Mouse (Mus musculus) CD4-positive, CD25-positive, alpha-beta regulatory T cell, adult 4 months (primary cell): ENCODE measurements around the gene Retnlb. TPM values are rescaled to one million over a fixed set of nuclear protein-coding genes. Genes with fewer than 3 reads are reported as not detected.
"Not testable (repeated sequence)": the region's sequence is repeated elsewhere in the genome, so short reads cannot be mapped to it uniquely, and the experiment has no call there.

ENCODE experiments used
- ATAC-seq: one replicate; pipeline ENCODE4 v1.8.0; 2017
- polyA plus RNA-seq, 2 experiments: library from polyadenylated mRNA; unstranded; fragments of 100-300 nt; shearing (Covaris generic); gene quantifications; one replicate each; pipeline ENCODE4 v1.2.1; 2017

Gene Retnlb
- polyA plus RNA-seq = not detected

DNA sequence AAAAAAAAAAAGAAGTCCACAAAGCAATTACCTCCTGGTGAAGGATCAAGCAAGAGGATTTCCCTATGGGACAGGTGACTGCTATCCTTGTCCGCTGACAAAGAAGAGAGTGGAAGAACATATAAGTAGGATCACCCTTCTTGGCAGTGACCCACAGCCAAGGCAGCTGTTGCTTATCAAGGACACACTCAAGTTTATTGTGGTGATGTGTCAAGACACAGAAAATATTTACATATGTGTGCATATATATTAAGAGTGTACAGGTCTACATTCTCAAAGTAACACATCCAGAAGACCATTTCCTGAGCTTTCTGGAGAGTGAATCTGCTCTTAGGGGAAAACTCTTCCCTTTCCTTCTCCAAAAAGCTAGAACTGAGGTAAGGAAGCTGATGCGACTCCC, at the start of gene Retnlb:
TSS of gene Retnlb (plus strand) at position 162 of the 400 bp plus-strand sequence.
- no peak for ATAC-seq

DNA sequence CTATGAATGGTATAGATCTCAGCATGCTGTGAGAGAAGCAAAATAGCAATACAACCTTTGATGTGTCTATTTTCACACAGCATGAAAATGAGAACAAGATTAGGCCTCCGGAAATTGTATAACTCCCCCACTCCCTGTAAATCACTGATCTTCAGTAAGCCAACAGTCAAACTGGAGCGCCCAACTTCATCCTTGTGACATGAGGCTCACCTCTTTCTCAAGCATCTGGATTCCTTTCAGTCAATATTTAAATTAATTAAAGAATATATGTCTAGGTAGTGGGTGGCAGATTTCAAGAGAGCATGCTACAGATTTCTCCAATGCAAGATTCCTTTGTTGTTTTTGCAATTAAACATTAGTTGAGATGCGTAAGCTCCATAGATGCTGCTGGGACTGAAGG, 47.5 kb upstream of the Retnlb start:
- ATAC-seq = peak; percentile 12

DNA sequence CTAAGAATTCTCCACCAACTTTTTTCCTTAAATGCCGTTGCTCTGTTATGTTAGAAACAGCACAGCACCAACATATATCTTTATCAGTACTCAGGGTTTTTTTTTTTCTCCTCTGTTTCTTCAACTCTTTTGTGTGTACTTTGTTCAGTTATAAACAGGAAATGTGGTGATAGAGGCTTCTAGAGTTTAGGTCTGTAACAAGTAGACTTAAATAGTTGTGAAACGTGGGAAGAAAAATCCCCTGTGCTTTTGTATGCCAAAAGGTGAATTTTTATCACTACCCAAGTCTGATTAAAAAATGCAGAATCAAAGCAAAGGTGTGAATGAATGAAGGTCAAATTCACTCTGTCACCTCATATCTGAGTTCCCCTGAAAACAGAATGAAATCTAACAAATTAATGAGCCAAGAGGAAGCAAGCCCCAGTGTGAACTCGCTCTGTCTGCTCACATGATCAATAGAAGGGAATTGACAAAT, 44.6 kb upstream of the Retnlb start, which contains the start of gene Trat1:
TSS of gene Trat1 (minus strand) at position 51 of the 475 bp plus-strand sequence.
- ATAC-seq = peak; percentile 77

DNA sequence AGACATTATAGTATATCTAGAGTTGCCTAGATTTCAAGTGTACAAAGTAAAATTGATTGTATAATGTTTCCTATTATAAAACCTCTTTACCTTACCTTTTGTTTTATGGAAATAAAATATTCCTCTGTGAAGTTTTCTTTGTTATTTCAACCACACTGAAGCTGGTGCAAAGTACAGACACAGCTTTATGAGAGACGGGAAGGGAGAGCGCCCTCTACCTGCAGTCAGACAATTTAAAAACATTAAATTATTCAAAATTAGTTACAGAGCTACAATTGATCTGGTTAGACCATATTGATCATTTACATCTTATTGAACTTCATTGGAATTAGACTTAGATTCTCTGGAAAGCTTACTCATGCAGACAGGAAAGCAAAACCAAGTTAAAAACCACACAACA, 39.4 kb upstream of the Retnlb start:
- ATAC-seq = peak; percentile 77

DNA sequence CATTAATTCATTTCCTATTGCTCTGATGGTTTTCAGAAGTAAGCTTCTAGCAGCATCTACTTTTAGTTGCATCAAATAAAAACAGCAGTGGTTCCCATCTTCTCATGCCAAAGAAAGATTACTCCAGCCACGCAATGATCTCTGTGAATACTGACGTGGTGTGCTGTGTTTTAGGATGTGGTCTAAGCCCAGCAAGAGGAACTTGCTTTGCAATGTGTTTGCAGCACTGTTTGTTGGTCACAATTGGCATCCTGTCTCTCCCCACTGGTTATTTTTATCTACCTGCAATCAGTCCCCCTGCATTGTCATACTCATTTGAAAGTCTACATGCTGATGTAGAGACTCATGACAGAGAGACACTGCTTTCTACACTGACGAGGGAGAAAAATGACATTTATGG, 30.4 kb upstream of the Retnlb start:
- peak; percentile 63 for ATAC-seq

DNA sequence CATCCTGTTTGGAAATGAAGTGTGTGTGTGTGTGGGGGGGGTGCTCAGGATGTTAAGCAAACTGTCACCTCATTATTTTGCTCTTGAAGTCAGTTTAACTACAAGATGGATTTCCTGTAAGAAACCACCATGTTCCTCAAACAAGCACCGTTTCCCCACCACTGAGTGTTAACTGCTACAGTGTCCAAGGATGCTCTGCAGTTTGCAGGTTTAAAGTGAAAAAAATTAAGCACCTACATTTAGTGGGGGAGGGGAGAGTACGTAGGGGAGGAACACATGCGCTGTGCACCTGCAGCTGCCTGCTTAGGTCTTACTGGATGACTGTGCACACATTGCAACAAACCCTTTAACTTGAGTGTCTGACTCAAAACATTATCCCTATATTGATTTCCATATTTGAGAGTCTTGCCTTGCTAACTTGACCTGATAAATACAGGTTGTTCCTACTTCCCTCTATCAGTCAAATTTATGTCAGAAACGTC, 27.9 kb upstream of the Retnlb start:
- peak; percentile 75 for ATAC-seq

DNA sequence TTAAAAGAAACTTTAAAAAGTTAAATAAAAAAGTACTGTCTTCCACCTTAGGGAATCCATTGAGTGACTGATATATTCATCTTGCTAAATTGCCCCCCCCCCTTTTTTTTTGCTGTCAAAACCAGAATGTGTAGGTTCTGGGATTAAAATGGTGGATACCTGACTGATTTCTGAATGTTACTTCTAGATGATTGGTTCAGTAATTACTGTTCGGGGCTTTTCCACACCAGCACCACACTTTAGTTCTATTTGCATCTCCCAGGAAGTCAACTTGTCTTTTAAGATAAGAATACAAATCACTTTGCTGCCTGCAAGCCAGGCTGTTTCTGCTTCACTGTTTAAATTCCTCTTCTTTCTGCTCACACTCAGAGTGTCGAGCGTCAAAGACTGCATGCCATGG, 18.4 kb upstream of the Retnlb start:
- peak; percentile 50 for ATAC-seq

DNA sequence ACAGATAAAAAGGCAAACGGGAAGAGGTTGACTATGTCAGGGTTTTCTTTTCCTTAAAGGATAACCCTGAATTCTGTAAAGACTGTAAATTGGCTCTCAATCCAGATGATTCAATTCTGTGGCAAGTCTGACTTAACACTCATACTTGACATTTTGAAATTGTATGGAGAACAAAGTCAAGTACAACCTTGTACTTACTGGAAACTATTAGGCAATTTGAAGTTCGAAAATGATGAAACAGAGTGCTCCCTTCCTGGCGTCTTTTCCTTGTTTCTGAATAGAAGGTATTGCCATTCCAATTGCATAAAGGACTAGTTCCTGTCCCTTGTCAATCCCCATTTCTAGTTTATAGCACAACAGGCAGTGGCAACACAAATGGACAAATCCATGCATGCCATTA, 17.2 kb upstream of the Retnlb start:
- no peak for ATAC-seq

DNA sequence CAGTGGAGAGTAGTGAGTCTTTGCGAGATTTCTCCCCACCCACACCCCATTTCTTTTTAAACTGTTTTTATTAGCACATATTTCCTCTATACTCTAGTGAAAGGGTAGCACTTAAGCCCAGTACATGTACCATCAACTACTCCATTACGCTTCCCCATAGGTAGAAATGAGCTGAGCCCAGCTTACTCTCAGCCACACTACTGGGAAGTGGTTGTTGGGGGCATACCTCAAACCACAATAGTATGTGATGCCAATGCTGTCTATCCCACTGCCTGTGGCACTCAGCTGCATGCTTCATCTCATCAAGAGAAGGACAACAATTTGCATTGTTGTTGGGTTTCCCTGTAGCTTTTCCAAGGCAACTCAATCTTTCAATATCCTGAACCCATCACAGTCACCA, 15.8 kb upstream of the Retnlb start:
- no peak for ATAC-seq

DNA sequence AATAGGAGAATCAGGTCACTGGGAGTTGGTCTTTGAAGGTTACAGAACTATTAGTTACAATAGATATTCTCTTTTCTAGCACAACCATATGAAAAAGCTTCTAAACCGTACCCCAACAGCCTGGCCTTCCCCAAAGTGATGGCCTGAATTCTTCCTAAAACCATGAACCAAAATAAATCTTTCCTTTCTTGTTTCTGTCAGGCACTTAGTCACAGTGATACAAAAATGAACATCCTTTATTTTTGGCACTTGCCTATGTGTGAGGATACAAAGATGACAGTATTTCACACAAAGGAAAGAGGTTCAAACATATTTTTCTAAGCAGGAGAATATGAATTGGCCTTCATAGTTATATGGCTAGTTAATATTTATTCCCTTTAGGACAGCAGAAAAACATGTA, 11.2 kb upstream of the Retnlb start:
- ATAC-seq = no peak

DNA sequence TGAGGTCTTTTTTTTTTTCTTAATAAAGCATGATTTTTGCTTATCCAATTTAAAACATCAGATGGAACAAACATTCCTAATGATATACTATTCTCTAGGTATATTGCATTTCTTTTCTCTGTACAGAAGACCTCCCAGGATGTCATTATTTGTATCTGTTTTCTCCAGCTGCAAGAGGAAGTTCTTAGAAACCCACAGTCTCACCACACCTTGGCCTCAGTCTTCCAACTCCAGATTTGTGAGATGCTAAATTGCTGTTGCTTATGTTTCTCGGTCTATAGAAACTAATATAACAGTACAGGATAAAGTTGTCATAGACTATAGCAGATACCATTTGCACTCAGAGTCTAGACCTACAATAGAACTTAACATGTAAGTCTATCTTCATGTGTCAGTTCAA, 10.1 kb upstream of the Retnlb start:
- ATAC-seq = peak; percentile 55

DNA sequence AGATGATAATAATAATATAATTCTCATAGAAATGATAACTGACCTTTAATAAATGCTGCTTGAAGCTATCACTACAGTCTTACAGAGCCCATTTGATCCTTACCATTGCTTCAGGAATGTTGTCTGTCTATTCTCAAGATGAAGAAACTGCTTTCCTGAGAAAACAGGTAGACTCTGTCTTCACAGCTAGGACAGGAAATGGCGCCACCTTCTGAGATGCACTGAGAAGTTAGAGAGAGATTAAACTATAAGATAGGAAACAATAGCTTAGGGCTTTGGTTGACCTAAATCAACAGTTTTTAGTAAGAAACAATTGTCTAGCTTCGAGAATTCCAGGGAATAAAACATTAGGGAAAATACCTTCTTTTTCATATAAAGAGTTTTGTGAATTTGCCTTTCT, 7.3 kb upstream of the Retnlb start:
- ATAC-seq = peak; percentile 82

DNA sequence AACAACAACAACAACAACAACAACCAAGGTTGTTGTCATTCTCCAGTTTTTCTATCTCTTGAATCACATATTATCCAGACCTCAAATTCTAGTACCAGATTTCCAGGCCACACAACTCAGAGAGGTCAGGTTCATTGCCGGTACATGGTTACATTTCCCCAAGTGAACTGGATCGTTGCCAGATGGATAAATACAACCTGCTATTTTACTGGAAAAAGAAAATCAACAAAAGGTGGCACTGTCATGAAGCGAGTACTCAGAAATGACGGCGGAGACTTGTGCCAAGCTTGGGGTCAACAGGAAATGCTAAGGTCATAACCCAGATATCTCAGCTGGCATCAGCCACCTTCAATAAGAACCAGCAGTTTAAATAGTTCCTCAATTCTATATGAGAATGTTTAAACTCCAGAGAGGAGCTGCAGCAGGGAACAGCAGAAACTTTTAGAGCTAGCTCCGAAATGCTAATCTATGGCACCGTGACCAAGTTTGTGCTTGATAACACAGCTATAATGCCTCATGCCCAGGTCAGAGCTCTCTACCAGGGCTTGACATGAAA, 4.7 kb upstream of the Retnlb start:
- ATAC-seq = no peak

DNA sequence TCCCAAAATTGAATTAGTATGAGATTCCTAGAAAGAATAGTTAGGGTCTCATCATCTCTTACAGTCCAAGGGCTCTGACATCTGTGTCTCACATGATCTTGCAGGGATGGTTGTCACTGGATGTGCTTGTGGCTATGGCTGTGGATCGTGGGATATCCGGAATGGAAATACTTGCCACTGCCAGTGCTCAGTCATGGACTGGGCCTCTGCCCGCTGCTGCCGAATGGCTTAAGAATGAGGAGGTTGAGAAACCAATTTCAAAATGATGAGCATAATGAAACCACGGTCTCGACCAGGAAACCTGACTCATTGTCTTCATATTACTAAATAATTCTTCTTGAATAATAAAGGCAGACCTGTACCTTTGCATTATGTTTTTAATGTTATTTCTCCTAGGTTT, 1.9 kb downstream of the Retnlb start:
- ATAC-seq = no peak

DNA sequence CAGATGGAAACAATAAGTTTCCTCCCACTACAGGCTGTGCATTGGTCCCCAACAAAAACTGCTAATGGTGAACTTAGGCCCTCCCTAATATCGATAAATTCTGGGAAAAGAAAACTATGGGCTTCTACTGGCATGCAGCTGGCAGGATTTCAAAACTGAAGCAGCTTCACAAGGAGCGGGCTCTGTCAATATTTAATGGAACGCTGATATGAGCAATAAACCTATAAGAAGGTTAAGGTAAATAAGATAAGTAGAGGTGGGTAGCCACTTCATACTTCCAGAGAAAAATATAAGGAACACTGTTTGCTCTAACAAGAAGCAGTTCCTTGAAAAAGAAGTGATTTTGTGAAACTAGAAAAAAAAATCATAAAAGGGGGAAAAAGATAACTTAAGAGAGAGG, 9.8 kb downstream of the Retnlb start:
- ATAC-seq = no peak

DNA sequence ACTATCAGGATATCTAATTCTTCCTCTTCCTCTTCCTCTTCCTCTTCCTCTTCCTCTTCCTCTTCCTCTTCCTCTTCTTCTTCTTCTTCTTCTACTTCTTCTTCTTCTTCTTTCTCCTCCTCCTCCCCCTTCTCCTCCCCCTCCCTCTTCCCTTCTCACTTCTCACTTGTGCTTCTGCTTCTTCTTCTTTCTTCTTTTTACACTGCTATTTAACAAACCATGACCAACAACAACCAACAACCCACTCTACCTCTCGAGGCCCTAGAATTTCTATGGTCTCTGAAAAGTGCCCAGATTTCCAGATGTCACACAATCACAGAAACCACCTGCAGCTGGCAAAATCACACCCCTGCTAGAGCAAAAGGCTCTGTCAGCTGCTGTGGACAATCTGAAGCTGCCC, 11.0 kb downstream of the Retnlb start:
- no peak for ATAC-seq

DNA sequence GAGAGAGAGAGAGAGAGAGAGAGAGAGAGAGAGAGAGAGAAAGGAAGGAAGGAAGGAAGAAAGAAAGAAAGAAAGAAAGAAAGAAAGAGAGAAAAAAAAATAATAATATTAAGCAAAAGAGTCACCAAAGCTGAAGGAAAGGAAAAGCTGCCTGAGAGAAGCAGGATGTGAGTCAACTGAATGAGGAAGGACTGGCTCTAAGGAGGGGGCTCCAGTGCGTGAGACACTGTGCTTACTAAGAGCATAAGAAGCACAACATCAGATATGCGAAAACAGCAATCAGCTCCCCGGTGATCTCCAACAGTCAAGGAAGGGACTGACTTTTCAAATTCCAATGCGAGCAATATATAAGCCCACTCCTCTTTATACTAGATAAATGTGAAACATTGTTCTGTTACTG, 12.4 kb downstream of the Retnlb start:
- no peak for ATAC-seq

DNA sequence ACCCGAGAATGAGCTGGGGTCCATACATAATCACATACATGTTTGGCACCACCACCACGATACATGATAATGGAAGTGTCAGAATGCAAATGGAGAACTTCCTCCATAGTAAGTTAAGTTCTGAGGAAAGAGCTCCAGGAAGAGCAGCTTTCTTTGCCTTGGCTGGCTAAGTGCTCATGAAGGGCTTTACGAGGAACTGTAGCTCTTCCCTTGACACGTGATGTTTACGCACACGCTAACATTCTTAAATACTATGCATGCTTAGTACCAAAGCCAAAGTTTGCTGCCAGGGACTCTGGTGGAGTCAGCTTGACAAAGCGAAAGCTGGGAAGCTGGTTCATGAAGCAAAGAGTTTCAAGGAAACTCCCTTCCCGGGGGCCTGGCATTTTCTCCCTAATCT, 15.4 kb downstream of the Retnlb start:
- no peak for ATAC-seq

DNA sequence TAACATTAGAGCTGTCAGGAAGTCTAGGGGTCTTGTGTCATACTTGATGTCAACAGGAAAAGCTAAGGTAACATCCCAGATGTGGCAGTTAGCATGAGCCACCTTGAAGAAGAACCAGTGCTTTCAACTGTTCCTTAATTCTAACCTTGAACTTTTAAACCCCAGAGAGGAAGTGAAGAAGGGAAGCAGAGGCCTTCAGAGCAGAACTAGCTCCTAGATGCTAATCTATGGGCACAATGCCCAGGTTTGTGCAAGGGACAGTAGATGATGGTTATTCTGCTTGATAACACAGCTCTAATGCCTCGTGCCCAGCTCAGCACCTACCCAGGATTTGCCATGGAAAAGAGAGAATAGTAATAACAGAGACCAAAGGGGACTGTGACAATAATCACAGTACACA, 17.0 kb downstream of the Retnlb start:
- not testable (repeated sequence) for ATAC-seq

DNA sequence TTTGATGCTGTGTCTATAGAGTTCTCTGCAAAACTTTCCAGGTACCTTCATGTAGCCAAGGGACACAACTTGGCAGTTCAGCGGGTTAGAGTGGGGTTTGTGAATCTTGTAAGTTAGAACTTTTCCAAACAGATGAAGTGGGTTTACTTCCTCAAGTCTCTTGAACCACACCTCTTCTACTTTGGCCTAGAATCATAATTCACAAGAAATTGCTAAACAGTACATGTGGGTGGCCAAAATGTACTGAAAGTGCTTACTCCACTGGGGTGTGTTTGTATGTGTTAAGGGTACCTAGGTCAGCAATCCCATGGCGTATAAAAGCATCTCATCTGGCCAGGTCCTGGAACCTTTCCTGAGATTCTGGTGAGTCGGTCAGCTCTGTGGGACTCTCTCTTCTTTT, 25.6 kb downstream of the Retnlb start, which contains the start of gene Retnla:
TSS of gene Retnla (plus strand) at position 286 of the 400 bp plus-strand sequence.
- ATAC-seq = no peak

DNA sequence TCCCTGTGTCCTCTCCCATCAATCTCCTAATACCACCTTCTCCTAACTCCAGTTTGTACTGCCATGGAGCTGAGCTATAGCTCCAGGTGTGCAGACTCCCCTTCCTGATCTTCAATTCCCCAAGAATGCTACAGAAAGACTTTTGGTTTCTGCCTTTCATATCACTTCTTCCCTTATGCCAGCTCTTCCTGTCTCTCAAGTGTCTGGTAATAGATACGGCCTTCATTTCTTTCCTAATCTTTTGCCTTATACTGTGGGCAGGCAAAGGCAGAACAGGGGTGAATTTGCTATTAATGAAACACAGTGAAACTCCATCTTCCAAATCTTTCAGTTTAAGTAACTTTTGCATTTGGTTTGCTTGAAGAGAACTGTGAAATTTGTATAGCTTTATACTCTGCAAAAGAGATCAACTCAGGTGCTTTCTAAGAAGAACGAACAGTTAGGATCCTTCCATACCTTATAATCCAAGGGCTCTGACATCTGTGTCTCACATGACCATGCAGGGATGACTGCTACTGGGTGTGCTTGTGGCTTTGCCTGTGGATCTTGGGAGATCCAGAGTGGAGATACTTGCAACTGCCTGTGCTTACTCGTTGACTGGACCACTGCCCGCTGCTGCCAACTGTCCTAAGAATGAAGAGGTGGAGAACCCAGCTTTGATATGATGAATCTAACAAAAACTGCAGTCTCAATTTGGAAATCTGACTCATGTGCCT, 27.2 kb downstream of the Retnlb start:
- ATAC-seq = no peak

DNA sequence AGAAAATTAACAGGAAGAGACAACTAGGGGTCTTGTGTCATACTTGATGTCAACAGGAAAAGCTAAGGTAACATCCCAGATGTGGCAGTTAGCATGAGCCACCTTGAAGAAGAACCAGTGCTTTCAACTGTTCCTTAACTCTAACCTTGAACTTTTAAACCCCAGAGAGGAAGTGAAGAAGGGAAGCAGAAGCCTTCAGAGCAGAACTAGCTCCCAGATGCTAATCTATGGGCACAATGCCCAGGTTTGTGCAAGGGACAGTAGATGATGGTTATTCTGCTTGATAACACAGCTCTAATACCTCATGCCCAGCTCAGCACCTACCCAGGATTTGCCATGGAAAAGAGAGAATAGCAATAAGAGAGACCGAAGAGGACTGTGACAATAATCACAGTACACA, 48.3 kb downstream of the Retnlb start:
- ATAC-seq = not testable (repeated sequence)

DNA sequence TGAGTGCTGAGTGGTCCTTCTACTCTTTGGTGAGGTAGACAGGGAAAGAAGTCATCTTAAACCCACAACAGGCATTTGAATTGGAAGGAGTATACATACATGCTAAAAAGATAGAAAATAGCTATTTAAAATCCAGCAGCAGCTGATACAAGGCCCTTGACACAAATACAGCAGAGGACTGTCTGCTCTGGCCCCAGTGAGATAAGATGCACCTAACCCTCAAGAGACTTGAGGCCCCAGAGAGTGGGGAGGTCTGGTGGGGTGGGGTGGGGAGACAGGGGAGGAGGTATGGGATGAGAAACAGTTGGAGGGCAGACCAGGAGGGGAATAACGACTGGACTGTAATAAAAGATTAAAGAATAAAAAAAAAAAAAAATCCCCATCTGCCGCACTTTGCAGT, 51.0 kb downstream of the Retnlb start:
- ATAC-seq = no peak
